Mouse (Mus musculus) Muller cell, postnatal 12 days (primary cell): ENCODE measurements around the gene Mettl11b.
"Not testable (repeated sequence)": the region's sequence is repeated elsewhere in the genome, so short reads cannot be mapped to it uniquely, and the experiment has no call there.

ENCODE experiments used
- DNase-seq: peaks from one replicate; pipeline ENCODE4 v3.0.0-alpha.2; 2015; ENCODE audit errors: inconsistent ontology term

The Mettl11b gene

GRCm38 (mm10) chr1:163725106-163725759, at the start of gene Mettl11b:
Gene Mettl11b, minus strand, starts transcription at chr1:163725232.
- no peak for DNase-seq

- no peak for DNase-seq
Measured at GRCm38 (mm10) chr1:163757462-163758207, 32.6 kb upstream of the Mettl11b start.

GRCm38 (mm10) chr1:163751360-163751992, 26.4 kb upstream of the Mettl11b start:
- peak; percentile 1 for DNase-seq

- no peak for DNase-seq
Measured at GRCm38 (mm10) chr1:163737239-163737533, 12.2 kb upstream of the Mettl11b start.

GRCm38 (mm10) chr1:163736441-163737238, 11.6 kb upstream of the Mettl11b start:
- DNase-seq: no peak

- not testable (repeated sequence) for DNase-seq
Measured at GRCm38 (mm10) chr1:163731166-163731565, 6.1 kb upstream of the Mettl11b start.

GRCm38 (mm10) chr1:163723913-163724312, 1.1 kb downstream of the Mettl11b start:
- no peak for DNase-seq

- DNase-seq: peak; percentile 65
Measured at GRCm38 (mm10) chr1:163708618-163709017, 16.4 kb downstream of the Mettl11b start.

GRCm38 (mm10) chr1:163700571-163700970, 24.5 kb downstream of the Mettl11b start:
- DNase-seq: no peak

GRCm38 (mm10) chr1:163699702-163700101, 25.3 kb downstream of the Mettl11b start:
- no peak for DNase-seq

DNA sequence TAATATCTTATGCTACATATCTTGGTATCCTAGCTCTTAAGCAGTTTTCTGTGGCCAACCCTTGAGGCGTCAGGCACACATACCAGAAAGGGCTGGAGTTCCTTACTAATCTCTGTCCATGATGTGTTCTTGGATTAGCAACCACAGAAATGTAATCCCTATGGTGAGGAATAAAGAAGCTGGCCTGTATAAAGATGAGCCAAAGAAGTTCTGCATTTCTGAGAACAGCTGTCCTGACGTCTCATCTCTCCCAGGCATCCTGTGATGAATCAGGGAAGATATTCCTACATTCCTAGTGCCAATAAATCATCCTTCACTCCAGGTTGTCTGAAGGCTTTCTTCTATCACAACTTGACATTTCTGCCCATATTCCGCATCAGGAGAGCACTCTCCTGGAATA, 33.2 kb downstream of the Mettl11b start:
- peak; percentile 73 for DNase-seq

- no peak for DNase-seq
Measured at GRCm38 (mm10) chr1:163682935-163683430, 42.0 kb downstream of the Mettl11b start.

GRCm38 (mm10) chr1:163682127-163682526, 42.9 kb downstream of the Mettl11b start:
- no peak for DNase-seq

DNA sequence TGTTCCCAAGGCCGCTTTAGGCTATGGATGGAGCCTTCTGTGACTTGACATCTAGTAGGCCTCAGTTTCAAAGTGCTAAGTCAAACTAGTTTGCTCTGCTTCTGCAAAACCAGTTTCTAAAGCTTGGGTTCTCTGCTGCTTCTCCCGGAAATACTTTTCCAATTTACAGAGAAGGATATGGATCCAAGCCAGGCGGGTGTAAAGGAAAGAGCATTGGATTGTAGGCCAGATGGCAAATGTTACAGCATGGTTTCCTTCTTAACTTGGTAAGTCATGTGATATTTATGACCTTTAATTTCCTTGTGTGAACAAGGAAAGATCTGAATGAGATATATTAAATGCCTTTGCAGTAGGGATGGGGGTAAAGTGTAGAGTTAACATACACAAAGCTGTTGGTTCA, 52.2 kb downstream of the Mettl11b start:
- no peak for DNase-seq

- no peak for DNase-seq
Measured at GRCm38 (mm10) chr1:163671326-163671725, 53.7 kb downstream of the Mettl11b start.

- DNase-seq: no peak
Measured at GRCm38 (mm10) chr1:163670702-163671101, 54.3 kb downstream of the Mettl11b start.

DNA sequence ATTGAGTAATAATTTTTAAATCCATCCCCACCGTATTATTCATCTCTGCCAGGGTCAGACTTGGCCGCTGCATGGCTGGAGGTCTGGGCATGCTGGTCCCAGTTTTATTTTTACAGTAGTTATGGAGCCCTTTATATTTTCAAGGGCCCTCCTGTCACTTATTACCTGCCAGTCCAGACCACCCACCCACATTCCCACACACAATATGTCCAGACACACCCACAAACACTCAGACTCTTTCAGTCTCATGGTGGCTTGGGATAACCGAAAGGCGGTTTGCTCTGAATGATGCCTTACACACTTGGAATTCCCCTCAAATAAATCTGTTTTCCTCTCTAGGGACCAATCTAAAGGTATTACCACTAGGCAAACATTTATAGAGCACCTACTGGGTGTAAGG, 55.1 kb downstream of the Mettl11b start:
- DNase-seq: no peak

DNA sequence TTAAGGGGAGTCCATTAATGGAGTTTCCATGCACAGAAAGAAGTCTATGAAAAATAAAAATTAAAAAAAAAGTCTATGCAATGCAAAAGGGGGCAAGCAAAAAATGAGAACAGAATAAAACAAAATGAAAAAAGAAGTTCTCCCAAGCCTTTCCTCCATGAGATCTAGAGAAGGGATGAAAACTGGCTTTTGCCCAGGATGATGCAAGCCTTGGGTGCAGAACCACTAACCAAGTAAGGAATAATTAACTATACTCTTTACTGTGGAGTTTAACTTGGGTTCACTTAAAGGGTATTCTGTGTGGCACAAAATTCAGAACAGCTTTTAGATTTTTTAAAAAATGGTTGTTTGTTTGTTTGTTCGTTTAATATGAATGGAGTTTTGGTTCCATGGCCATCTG, 62.6 kb downstream of the Mettl11b start:
- no peak for DNase-seq

- no peak for DNase-seq
Measured at GRCm38 (mm10) chr1:163658535-163658928, 66.5 kb downstream of the Mettl11b start.

DNA sequence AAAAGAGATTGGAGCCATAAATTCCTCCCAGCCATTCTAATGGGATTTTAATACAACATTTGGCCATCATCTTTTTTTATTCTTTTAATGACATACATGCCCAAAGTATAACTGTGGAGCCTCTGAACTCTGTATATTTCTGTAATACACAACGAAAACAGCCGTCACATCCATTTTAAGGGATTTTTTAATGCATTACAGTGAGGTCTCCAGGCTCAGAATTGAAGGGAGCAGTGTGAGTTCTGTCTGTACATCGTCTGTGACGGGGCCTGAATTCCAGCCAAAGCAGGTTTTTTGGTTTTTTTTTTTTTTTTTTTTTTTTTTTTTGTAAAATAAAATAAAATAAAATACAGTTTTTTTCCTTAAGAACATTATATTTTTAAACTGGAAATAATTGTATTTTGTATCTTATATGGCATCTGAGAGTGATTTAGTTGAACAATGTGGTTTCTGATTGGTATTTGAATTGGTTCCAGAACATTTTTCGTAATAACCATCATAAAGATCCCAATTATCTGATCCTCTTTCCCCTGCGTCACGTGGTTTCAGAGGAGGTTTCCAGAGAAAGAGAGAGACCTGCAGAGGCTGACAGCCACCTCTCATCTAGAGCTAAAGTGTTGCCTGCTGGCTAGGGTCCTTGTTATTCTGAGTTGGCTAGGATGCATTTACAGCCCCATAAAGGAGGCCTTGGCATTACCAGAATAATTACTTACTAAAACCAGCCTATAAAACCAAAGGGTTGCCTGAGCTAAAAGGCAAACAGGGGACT, 67.1 kb downstream of the Mettl11b start:
- DNase-seq: peak; percentile 68

GRCm38 (mm10) chr1:163657056-163657455, 68.0 kb downstream of the Mettl11b start:
- no peak for DNase-seq
